Mouse (Mus musculus) limb, embryonic 11.5 days (tissue): ENCODE measurements around the gene Dclk3. TPM values are rescaled to one million over a fixed set of nuclear protein-coding genes. Genes with fewer than 3 reads are reported as not detected.
A peak's percentile ranks its signal among the peaks of the same experiment; 100 is the strongest.

ENCODE experiments used
- ATAC-seq: fragments of 200-750 bp; cut with Nextera tagmentation; 2 replicates; pipeline ENCODE4 v1.8.0; 2017; ENCODE audit warnings: low read depth; ENCODE audit not compliant: insufficient number of reproducible peaks, low FRiP score, low TSS enrichment
- DNase-seq: peaks from one replicate; pipeline ENCODE4 v3.0.0-alpha.2; 2015; ENCODE audit warnings: low spot score
- H3K27ac ChIP-seq: fragments of 300-500 bp; sonication (generic); replicated peaks from 2 replicates; pipeline ENCODE4 v1.5.1; 2014; ENCODE audit warnings: low read depth, mild to moderate bottlenecking, low read length
- H3K27me3 ChIP-seq: fragments of 300-500 bp; sonication (generic); 2 replicates; pipeline ENCODE4 v1.6.1; 2014; ENCODE audit warnings: mild to moderate bottlenecking, low read length, mixed read lengths; ENCODE audit not compliant: control insufficient read depth, insufficient read depth
- H3K36me3 ChIP-seq: fragments of 300-500 bp; sonication (generic); 2 replicates; pipeline ENCODE4 v1.6.1; 2014; ENCODE audit warnings: mild to moderate bottlenecking, low read length, moderate library complexity, mixed read lengths; ENCODE audit not compliant: control insufficient read depth, insufficient read depth
- H3K4me1 ChIP-seq: fragments of 300-500 bp; sonication (generic); 2 replicates; pipeline ENCODE4 v1.6.1; 2014; ENCODE audit warnings: low read length, mixed read lengths; ENCODE audit not compliant: control insufficient read depth, insufficient read depth
- H3K4me2 ChIP-seq: fragments of 300-500 bp; sonication (generic); 2 replicates; pipeline ENCODE4 v1.6.1; 2014; ENCODE audit warnings: low read depth, mild to moderate bottlenecking, moderate library complexity; ENCODE audit not compliant: severe bottlenecking
- H3K4me3 ChIP-seq: fragments of 300-500 bp; sonication (generic); 2 replicates; pipeline ENCODE4 v1.5.1; 2014; ENCODE audit warnings: low read depth, low read length
- H3K9ac ChIP-seq: fragments of 300-500 bp; sonication (generic); 2 replicates; pipeline ENCODE4 v1.6.1; 2014; ENCODE audit warnings: mild to moderate bottlenecking, low read length
- H3K9me3 ChIP-seq: fragments of 300-500 bp; sonication (generic); 2 replicates; pipeline ENCODE4 v1.6.1; 2016; ENCODE audit warnings: low read length; ENCODE audit not compliant: control insufficient read depth
- WGBS: fragments of 180-500 bp; shearing (Covaris S2); extraction: QIAGEN DNeasy Blood & Tissue Kit; methylation state at CpG from one replicate; pipeline ENCODE4 v1.1.7; 2014; 5-methylcytosine and 5-hydroxymethylcytosine counted together
- polyA plus RNA-seq: library from polyadenylated mRNA; unstranded; fragments of >200 nt; fragmentation: Nextera tagmentation; extraction: Ambion mirVana; gene quantifications from 2 replicates; pipeline ENCODE4 v1.2.1, GENCODE M21; 2014

The Dclk3 gene
- polyA plus RNA-seq, 1 experiment from 2014 or later = 0.25 TPM

DNA sequence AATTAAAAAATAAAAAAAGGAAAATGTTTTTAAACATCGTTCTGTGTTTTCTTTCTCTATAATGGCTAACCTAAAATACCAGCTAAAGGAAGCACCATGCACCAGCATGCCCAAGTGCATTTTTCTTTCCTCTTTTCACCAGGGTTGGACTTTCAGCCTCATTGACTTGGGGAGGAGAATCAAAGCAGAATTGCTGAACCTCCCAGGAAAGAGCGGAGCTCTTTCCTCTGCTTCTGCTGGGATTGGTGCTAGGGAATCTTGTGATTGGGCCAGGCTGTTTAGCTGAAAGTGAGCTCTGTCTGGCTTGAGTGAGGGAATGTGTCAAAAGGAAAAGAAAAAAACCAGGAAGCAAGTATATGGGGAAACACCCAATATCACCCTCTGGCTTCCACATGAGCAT is 10.1 kb downstream of the Dclk3 start:
- 87% methylated on average over 2 of the region's 2 CpGs for WGBS

DNA sequence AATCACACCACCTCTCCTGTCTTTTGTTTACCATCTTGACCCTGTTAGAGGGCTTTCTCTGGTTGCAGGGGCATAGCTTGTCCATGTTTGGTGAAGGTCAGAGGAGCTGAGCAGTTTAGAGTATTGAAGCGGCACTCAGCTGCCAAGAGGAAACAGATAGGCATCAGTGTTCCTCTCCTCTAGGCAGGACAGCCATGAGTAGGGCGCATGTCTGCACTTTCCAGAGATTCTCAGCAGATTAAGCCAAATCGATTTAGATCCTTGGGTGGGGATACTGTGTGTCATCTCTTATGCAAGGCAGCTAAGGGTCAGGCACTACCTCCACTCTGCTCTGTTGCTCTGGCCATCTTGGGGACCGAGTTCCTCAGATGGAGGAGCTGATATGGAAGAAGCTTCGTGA is 11.0 kb downstream of the Dclk3 start:
- no peaks in the 10 kb centered on the region for H3K36me3 ChIP-seq

More for the DNA sequence above, 10.1 kb downstream of the Dclk3 start:
- no peak overlapping the region for H3K9ac ChIP-seq
- H3K9me3 ChIP-seq = no peaks in the 10 kb centered on the region
- H3K4me2 ChIP-seq = no peak overlapping the region
- H3K27ac ChIP-seq = no peak overlapping the region
- ATAC-seq (no peak), DNase-seq (no peak)
- H3K4me3 ChIP-seq = no peak overlapping the region
- no peaks in the 10 kb centered on the region for H3K36me3 ChIP-seq
- H3K27me3 ChIP-seq = no peaks in the 10 kb centered on the region
- H3K4me1 ChIP-seq = peaks cover 4% of the 10 kb centered on the region; the same call in 1 of the 2 replicates

DNA sequence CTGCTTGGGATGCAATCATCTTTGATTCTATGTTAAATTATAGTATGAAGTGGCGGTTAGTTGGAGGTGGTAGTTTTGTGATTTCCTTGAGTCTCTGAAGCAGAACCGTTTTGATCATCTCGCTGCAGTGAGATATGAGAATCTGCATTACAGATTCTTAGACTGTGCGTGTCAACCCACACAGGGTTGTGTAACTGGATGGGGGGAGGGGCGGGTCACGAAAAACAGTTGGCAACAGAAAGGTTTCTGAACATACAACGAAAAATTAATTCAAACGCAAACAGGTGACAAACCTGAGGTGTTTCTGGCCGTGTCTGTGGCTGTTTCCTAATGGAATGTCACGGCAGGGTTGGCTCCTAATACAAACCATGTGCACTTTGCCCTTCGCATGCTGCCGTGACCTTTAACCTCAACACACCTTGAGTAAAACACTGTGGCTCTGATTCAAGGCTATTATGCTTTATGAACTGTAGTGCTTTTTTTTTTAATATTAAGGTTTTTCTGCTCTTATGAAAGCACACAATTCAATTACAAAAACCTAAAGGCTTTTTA is 12.0 kb downstream of the Dclk3 start:
- Histone ChIP-seq H3K9me3 (no peaks in the 10 kb centered on the region), H3K36me3 (no peaks in the 10 kb centered on the region), H3K9ac (no peak overlapping the region), H3K27me3 (no peaks in the 10 kb centered on the region), H3K4me2 (no peak overlapping the region), H3K4me1 (peaks cover 4% of the 10 kb centered on the region; the same call in 1 of the 2 replicates), H3K4me3 (no peak overlapping the region), H3K27ac (no peak overlapping the region)
- WGBS = 57% methylated on average over 12 of the region's 12 CpGs
- DNase-seq (peak; percentile 32), ATAC-seq (no peak)

More for the DNA sequence above, 11.0 kb downstream of the Dclk3 start:
- H3K27ac ChIP-seq = no peak overlapping the region
- 87% methylated on average over 5 of the region's 5 CpGs for WGBS
- DNase-seq (no peak), ATAC-seq (no peak)
- H3K4me3 ChIP-seq = no peak overlapping the region
- H3K4me2 ChIP-seq = no peak overlapping the region
- H3K4me1 ChIP-seq = peaks cover 4% of the 10 kb centered on the region; the same call in 1 of the 2 replicates
- no peaks in the 10 kb centered on the region for H3K9me3 ChIP-seq
- H3K27me3 ChIP-seq = no peaks in the 10 kb centered on the region
- no peak overlapping the region for H3K9ac ChIP-seq

DNA sequence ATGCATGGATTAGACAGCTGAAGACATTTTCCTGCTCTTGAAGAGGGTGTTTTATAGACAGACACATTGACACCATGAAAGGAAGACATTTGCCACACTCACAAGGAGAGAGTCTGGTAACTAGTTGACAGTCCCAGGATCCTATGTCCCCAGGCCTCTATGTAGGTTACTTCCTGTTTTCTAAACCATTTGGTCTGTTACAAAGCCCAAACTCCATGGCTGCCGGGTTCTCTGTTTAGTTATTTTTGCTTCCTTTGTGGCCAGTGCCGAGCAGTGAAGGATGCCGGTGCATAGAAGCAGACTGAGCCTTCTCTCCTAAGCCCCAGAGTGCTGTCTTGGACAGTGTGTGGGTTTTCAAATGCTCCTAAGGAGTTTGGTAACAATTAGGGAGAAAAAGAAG is 15.0 kb downstream of the Dclk3 start:
- Histone ChIP-seq H3K36me3 (no peaks in the 10 kb centered on the region), H3K27me3 (no peaks in the 10 kb centered on the region), H3K4me3 (no peak overlapping the region), H3K4me2 (no peak overlapping the region), H3K9me3 (no peaks in the 10 kb centered on the region), H3K27ac (0 out of 2 replicates have a peak overlapping the region, but pooled peaks have one; percentile 16), H3K9ac (no peak overlapping the region), H3K4me1 (peaks cover 4% of the 10 kb centered on the region; the same call in 1 of the 2 replicates)
- no peak for ATAC-seq
- no peak for DNase-seq
- WGBS = 75% methylated on average over 3 of the region's 3 CpGs

DNA sequence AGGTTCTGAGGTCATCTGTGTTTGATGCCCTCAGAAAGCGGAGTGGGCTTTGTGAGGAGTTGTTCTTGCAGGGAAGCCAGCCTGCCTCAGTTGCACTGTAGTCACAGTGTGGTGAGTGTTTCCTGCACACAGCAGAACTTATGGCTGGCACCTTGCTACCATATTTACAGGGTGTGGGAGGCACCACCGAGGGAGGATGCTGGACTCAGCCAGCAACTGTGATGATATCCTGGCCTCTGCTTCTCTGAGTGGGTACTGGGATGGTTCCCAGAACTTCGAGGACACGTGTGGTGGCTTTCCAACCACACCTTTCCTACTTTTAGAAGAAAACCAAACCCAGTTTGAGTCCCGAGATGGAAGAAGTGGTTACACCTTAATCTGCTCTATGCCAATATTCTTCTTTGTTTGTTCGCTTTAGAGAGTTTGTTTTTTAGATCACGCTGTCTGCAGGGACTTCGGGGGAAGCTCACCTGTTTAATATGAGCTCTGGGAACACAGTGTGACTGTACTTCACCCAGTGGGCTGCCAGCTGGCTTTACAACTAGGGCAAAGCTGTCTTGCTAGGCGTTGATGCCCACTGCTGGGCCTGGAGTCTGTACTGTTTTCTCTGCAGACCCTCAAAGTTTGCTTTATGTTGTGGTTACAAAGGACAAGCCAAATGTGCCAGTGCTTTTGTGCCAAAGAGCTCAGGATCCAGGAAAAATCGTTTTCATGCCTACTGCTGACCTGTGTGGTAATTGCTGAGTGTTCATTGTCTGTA is 18.5 kb downstream of the Dclk3 start:
- Histone ChIP-seq H3K9me3 (no peaks in the 10 kb centered on the region), H3K4me1 (peaks cover 13% of the 10 kb centered on the region; the same call in 1 of the 2 replicates), H3K4me3 (no peak overlapping the region), H3K36me3 (no peaks in the 10 kb centered on the region), H3K9ac (no peak overlapping the region), H3K4me2 (no peak overlapping the region), H3K27ac (no peak overlapping the region), H3K27me3 (no peaks in the 10 kb centered on the region)
- 82% methylated on average over 10 of the region's 10 CpGs for WGBS
- DNase-seq = no peak
- no peak for ATAC-seq

DNA sequence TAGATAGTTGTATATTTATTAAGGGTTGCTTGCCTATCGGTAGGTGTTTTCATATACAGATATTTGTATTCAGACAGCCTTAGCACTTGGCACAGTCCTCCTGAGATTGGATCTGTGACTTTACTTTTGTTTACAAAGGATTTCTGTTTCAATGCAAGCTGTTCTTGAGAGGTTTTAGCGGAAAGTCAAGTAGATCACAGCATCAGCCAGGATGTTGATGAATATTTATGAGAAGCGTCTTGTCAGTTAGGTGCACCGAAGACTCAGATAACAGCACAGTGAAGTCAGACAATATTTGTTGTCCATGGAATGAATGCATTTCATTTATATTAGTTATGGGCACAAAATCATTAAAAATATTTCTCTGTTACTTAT is 19.0 kb downstream of the Dclk3 start:
- no peaks in the 10 kb centered on the region for H3K9me3 ChIP-seq
- no peak overlapping the region for H3K27ac ChIP-seq
- peaks cover 13% of the 10 kb centered on the region; the same call in 1 of the 2 replicates for H3K4me1 ChIP-seq
- WGBS = 88% methylated on average over 4 of the region's 4 CpGs
- no peak overlapping the region for H3K9ac ChIP-seq
- no peak for ATAC-seq
- no peak for DNase-seq
- no peaks in the 10 kb centered on the region for H3K36me3 ChIP-seq
- H3K27me3 ChIP-seq = no peaks in the 10 kb centered on the region
- H3K4me2 ChIP-seq = no peak overlapping the region
- H3K4me3 ChIP-seq = no peak overlapping the region

DNA sequence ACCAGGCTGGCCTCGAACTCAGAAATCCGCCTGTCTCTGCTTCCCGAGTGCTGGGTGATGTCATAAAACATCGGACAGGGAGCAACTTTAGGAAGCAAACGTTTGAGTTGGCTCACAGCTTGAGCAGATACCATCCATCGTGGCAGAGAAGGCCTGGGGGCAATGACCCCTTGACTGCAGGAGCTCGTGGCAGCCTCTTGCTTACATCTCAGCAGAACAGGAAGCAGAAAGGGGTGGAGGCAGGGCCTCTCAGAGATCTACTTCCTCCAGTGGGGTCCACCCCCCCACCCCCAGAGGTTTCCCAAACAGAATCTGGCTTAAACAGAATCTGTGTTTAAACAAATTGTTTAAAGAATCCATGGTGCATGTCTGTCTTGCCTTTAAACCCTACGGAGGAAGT is 20.6 kb downstream of the Dclk3 start:
- Histone ChIP-seq H3K9ac (no peak overlapping the region), H3K36me3 (no peaks in the 10 kb centered on the region), H3K9me3 (no peaks in the 10 kb centered on the region), H3K4me3 (no peak overlapping the region), H3K4me2 (no peak overlapping the region), H3K27me3 (no peaks in the 10 kb centered on the region), H3K27ac (no peak overlapping the region), H3K4me1 (peaks cover 13% of the 10 kb centered on the region; the same call in 1 of the 2 replicates)
- no peak for ATAC-seq
- DNase-seq = no peak
- WGBS = 67% methylated on average over 8 of the region's 8 CpGs

DNA sequence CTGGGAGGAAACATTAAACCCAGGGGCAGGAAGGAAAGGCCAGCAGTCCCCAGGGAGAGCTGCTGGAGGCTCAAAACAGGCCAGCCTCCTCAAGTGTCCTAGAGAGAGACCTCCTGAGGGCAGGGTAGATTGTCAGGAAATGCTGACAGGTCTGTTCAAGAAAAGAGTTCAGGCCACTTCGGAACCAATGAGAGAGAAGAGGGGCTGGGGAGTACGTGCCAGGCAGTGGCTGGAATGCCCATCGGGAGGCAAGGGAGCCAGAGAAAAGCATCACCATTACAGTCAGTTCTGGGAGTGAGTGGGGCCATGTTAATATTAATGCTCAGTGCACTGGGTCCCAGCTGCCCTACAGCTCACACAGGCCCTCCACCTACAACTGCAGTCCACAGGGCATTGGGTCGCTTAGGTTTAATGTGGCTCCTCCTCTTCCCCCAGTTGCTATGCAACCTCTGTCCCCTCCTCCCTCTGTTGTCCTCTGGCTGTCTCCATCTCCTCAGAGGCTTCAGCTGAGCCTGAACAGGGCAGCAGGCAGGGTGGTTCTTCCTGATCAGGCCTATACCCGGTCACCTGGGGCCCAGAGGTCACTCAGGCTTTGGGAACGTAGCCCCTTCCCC is 21.4 kb downstream of the Dclk3 start:
- H3K9ac ChIP-seq = no peak overlapping the region
- H3K4me3 ChIP-seq = no peak overlapping the region
- no peaks in the 10 kb centered on the region for H3K9me3 ChIP-seq
- H3K27ac ChIP-seq = no peak overlapping the region
- H3K27me3 ChIP-seq = no peaks in the 10 kb centered on the region
- ATAC-seq (peak; percentile 80), DNase-seq (peak; percentile 49)
- WGBS = 28% methylated on average over 6 of the region's 6 CpGs
- no peak overlapping the region for H3K4me2 ChIP-seq
- H3K4me1 ChIP-seq = peaks cover 13% of the 10 kb centered on the region; the same call in 1 of the 2 replicates
- no peaks in the 10 kb centered on the region for H3K36me3 ChIP-seq
